Mouse (Mus musculus) WW6 (cell line): ENCODE measurements around the gene Rbfox3.

Experiments used
- DNase-seq: peaks from one replicate; pipeline ENCODE4 v3.0.0-alpha.2; 2013; ENCODE audit warnings: low read depth, low spot score

Gene Rbfox3

DNA sequence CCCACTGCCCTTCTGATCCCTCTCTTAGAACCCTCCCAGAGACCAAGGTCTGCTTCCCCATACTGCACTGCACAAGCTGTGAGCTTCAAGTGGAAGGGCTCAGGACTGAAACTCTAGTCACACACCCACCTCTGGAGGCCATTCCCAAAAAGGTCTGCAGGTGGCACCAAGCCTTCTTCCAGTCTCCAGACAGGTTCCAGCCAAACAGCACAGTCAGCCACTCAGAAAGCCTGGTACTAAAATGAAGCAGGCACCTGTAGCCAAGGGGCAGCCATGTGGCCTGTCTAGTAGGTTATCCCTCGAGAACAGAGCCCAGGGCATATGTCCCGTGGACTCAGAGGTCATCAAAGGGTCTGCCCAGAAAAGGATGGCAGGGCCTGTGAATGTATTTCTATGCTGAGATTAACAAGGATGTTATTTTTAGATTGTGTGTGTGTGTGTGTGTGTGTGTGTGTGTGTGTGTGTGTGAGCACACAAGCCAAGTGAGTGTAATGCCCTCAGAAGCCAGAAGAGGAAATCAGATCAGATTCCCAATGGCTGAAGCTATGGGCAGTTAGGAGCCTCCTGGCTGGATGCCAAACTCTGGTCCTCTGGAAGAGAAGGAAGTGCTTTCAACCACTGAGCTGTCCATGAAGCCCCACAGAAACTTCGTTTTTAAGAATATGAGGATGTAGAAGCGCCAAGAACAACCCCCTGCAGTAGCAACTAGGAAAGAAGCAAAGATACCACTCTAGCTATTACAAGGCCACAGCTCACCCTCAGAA is at the start of gene Rbfox3:
Rbfox3 (minus strand) TSS at position 291 of the 764 bp plus-strand sequence.
- DNase-seq: no peak

DNA sequence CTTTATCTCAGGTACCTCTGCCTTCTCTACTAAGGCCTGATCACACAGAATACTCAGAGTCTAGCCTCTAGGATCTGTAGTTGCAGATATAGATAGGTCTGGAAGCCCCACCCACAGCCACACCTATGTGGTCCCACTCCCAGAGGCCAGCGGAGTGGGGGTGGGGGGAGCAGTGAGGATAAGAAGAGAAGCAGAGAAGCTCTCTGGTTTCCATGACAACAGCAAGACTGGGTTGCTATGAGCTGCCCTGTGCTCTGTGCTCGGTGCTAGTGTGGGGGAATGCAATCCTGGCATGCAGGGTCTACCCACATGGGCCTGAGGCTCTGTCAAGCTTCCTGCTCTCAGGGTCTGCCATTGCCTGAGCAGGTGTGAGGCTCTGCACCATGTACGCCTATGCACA is 49.3 kb upstream of the Rbfox3 start:
- DNase-seq: no peak

DNA sequence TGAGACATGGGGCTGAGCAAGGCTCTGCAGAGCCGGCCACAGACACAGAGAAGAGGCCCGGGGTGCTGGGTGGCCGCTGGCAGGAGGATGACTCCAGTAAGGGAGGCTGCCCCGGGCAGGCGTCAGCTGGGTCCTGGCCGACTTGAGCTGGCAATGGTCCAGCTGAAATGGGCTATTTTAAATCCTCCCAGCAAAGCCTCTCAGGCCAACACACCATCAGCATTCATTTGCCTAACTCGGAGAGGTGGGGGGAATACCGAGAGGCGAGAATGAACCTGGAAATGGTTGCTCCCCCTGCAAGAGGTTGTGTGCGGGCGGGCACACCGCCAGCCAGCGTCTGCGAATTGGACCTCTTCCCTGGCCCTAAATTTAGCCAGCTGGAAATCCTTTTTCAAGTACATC is 45.7 kb upstream of the Rbfox3 start:
- DNase-seq: no peak

DNA sequence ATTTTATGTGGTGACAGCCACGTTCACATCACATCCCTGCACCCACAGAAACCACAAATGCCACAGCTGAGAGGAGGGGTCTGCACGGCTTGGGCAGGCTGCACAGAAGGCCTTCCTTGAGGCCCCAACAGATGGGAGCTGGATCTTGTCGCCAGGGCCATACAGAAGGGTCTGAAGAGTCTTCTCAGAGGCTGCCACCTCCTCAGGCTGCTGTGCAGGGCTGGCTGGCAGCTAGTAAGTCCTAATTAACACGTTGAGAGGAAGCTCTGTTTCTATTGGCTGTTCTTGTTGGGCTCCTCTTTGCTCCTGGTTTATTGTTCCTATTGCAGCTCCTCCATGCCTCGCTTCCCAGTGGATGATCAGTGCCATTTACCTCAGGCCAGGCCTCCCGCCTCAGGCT is 43.6 kb upstream of the Rbfox3 start:
- no peak for DNase-seq

DNA sequence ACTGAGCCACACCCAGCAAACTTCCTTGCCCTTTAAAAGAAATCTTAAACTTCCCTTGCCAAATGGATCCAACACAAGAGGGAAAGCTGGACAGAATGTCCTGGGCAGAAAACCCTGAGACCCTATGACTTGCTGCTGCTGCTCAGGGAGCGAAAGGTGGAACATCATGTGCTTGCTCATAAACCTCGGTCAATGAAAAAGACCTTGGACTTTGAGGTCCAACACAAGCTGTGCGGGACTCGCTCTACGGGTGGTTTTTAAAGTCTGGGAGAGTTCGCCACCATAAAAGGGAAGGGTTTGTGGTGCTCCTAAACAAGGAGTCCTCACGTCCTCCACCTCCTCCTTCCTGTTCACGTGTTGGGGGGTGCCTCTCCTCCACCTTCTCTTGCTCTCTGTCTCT is 34.5 kb upstream of the Rbfox3 start:
- no peak for DNase-seq

DNA sequence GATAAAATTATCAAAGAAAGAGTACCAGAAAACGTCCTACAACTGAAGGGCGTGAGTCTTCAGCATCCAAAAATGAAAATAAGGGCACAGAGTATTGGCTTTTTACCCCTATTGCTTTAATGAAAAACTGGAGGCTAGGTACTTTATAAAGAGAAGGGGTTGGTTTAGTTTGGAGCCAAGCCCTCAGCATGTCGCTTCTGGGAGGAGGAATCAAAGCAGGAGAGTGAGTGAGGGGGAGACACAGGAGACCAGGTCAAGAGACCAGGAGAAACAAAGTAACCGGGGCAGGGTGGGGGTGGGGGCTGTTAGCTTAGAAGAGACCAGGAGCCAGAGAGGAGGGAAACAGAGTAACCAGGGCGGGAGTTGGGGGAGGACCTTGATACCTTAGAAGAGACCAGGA is 29.9 kb upstream of the Rbfox3 start:
- DNase-seq: no peak

DNA sequence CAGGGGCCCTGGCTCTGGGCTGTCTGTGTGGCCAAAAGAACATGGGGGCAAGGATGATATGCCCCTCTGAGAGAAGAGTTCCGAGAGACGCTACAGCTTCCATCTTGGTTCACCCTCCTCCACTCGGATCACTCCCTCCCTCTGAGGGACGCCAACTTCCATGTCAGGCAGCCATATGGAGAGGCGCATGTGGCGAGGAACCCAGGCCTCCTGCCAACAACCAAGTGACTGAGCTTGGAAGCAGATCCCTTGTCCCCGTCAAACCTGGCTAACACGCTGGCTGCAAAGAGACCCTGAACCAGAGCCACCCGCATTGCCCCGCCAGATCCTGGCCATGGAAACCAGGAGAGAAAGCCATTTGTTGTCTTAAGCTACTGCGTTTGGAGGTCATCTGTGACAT is 29.1 kb upstream of the Rbfox3 start:
- DNase-seq: no peak

DNA sequence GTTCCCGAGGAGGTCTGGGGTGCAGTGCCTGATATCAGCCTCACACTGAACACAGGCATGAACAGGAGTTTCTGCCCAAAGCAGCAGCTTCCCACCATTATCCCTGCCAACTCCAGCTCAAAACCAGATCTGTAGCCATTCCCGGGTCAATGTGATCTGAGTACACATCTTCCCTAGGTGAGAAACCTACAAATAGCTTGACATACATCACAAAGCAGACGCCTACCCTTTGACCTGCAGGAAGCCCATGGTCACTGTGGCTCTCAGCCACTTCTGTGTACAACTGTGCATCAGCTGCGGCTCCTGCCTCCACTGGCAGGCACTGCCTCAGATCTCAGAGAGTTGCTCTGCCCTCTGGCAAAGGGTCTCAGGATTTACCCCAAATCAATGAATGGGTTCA is 28.3 kb upstream of the Rbfox3 start:
- DNase-seq: no peak

DNA sequence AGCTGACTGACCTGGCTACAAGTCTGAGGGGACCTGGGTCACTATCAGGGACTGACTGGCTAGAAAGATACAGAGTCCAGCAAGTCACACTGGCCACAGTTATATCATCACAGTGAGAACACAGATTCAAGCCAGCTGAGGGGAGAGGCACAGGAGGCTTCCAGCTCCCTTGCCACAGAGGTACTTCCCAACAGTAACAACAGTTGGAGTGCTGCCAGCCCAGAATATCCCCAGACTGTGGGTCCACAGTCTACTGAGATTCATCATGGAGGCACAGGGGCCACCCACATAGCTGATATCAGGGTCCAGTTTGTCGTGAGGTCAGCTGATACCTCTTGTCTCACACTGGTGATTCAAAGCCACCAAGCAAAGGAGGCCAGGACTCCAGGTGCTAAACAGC is 23.5 kb upstream of the Rbfox3 start:
- no peak for DNase-seq

DNA sequence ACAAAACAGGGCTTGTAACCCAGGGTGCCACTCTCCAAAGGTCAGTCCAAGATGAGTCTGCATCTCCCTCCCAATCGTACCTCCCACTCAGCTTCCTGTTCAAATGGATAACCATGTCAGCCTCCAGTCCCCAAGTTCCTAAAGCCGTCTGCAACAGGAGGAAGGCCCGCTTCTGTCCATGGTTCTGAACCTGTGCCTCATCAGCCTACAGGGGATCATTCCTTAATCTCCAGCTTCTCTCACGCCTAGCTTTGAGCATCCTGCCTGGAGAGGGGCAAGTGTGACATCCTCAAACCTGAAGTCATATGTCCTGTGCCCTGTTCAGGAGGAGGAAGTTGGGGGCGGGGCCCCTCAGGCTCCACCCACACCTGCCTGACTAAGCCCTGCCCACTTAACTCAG is 15.7 kb upstream of the Rbfox3 start:
- no peak for DNase-seq

DNA sequence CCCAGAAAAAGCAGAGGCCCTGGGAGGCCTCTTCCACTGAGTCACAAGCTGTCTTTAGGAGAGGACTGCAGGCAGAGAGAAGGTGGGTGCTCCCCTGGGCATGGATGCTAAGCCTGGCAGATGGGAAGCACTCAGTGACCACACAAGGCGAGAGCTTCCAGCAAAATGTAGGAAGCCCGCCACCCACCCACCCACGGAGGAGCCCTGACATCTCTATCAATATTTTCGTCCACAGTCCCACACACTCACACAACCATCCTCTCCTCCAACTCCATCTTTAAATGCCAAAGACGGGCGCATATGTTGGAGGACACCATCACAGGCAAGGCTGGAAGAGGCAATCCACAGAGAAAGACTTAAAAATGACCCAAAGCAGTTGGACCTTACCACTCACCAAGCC is 10.5 kb upstream of the Rbfox3 start:
- no peak for DNase-seq

DNA sequence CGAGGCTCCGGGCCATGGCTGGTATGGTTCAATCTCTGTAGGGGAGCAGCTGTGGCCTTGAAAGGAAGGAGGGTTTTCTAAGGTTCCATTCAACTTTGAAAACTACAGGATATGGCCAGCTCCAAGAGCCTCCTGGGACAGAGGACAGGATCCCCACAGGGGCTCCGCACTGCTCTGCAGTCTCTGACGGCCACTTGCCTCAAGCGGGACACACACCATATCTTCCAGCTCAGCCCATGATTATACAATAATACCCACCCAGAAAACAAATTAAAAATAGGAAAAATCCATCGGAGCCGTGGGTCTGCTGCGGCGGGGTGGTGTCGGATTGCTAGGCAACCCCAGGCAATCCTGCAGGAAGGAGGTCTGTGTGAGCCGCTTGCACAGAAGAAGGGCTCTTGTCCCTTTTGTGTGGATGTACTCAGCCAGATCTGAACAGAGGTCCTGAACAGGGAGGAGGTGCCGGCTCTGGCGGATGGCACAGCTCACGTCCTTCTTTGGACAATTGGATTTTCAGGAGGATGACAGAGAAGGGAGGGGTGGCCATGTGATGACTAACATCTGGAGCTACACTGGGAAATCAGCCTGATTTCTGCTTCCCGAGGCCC is 5.1 kb upstream of the Rbfox3 start:
- no peak for DNase-seq

DNA sequence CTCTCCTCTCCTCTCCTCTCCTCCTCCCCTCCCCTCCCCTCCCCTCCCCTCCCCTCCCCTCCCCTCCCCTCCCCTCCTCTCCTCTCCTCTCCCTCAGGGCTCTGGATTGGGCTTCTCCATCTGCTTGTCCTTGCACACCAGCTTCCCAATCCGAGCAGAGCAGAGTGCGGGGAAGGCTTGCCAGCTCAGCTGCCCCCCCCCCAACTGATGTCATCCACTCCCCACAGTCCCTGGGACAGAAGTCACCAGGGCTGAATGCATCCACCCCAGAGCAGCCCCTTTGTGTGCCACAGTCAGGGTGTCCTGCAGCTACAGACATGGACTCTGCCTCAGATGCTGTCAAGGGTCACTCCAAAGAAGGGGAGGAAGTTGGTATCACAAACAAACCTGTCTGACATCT is 4.5 kb upstream of the Rbfox3 start:
- DNase-seq: no peak

DNA sequence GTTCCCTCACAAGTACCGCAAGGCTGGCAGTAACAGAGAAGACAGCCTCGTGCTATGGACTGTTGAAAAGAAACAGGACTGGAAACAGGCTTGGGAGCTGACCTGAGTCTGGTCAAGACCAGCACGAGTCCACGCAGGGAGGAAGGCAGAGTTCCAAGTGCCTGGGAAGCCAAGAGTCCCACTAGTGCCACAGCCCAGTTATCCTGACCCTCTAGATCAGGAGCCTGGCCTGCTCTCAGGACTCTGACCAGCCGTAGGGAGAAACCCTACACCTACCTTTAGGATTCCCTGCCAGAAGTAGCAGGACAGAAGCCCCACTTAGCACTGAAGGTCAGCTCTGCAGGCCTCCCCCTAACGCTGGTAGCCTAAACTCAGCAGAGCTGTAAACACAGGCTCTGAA is 1.3 kb upstream of the Rbfox3 start:
- DNase-seq: no peak

DNA sequence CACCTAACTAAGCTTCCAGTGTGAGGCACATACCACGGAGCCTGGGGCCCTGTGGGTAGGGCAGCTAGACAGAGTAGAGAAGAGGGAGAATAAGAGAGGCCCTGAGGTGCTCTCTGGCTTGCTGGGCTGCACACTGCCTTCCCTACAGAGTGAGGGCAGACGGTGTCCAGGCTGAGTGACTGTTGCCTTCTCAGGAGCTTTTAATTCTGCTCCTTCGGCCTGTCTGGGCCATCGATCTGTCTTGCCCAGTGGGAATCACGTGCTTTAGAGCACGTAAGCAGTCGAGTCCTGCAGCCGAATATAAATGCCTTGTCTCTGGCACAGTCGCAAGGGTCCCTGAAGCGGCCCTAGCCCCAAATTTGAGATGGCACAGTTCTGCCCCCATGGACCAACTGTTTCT is 641 bp downstream of the Rbfox3 start:
- no peak for DNase-seq

DNA sequence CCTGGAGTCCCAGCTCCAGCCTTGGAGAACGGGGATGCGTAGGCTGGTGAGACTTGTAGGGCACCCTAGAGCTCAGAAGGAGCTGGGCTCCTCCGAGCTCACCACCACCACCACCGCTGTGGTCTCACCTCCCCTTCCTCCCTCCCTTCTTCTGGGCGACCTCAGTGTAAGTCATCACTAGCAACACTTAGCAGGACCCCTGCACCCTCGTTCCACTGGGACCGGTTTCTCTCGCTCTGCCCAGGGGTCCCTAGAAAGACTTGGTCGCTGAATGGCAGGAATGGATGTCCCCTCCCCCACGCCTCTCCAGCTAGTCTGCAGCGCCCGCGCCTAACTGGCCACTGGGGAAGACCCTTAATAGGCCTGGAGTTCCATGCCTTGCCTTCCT is 1.6 kb downstream of the Rbfox3 start:
- DNase-seq: no peak

DNA sequence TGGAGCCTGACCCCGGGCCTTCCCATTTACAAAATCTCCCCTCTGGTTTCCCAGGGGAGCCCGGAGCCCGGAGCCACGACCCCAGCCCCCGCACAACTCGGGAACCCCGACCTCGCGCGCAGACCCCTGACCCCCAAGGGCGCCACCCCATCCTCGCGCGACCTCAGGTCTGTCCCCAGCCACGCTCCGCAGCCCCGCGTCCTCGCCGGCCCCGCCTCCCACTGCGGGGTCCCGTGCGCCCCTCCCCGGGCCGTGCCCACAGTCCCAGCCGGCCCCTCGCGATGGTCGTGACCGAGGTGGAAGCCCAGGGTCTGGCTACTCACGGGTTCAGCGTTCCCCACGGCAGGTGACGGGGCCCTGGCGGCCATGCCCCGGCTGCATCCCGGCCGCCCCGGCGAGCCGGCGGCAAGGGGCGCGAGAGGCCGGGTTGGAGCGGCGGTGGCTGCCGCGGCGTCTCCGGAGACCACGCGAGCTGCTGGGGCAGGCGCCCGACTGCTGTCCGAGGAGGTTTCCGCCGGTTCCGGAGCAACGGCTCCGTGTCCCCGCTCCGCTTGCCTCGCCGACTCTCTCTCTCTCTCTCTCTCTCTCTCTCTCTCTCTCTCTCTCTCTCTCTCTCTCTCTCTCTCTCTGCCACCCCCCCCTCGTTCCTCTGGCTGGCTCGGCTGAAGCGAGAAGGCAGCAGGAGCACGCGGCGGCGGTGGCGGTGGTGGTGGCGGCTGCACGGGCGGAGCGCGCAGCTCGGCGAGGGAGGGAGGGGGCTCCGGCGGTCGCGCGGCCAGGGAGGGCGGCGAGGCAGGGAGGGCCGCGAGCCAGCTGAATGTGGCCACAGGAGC is 2.2 kb downstream of the Rbfox3 start:
- no peak for DNase-seq

DNA sequence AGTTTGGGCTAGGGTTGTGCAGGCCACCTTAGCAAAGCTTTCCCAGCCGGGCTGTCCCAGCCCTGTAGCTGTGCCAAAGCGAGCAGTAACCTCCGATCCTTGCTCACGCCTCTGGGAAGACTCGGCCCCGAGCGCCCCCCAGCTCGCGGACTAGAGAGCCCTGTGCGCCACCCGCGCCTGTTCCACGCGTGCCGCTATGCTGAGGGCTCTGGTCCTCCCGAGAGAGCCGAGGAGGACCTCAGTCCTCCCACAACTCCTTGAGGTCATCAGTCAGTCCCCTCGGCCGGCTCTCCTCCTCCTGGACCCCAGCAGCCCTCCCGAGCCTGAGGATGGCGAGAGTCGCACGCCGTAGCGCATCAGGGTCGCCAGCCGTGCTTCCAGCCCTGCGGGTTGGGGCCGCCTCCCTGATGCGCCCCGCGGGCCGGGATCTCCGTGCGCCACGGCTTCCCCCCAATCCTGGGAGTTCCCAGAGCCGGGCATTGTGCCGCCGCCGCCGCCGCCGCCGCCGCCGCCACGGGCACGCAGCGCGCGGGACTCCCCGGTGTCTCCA is 2.9 kb downstream of the Rbfox3 start:
- no peak for DNase-seq

DNA sequence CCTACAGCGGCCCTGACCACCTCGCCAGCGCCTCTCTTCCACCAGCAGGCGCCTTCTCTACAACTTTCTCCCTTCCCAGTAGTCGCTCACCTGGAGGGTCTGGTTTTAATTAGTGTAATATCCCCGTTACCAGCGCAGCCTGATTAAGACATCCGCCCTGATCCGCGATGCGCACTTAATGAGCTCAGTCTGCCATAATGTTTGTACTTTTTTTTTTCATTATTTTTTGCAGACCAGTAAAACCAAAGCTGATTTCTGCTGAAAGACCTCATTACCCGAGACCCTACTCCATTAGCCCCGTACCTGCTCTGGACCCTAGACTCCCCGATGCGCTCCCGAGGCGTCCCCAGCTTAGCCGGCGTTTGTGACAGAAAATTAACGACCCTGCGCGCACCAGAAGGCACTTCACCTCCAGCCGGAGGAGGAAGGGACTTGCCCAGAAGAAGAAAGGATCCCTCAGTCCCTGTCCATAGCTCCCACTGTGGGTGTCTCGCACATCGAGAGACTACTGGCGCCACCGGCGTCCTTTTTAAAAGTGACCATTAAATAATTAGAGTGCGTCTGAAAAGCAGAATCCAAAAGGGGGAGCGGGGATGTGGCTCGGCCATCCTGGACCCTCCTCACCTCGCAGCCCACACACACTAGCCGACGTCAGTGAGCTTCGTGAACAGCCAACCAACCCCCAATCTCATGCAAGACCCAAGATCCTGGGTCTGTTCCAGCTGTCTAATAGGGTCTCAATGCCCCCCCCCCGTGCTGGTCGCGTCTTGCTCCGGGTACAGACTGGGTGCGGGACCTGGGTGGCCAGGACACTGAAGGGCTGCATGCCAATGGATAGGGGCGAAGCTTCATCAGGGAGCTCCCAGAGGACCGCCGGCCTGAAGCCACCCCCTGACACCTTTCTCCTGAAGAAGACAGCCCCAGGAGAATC is 3.7 kb downstream of the Rbfox3 start:
- no peak for DNase-seq

DNA sequence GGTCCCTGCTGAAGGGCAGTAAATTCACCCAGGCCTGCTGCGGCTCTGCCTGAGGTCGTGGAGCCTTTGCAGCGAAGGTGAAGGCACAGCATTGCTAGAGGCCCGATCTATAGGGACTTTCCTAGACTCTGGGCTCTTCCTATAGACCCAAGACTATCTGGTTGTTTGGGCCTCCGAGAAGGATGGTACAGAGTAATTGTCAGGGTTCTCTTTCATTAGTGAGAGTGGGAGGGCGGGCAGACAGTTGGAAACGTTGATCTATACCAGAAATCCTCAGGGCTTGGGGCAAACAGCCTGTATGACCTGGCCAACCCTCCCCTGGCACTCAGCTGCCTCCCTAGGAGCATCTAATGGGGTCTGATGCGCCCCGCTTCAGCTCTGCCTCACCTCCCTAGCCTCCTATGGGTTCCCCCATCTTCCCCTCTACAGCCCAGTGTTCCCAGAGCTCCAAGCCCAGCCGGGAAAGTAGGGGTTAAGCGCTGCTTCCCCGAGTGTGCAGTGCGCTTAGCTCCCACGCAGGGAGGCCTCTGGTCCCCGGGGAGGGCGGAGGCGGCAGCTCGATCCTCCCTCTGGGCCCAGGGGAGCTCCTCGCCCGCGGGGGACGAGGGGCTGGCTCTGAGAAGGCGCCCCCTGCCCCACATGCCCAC is 4.5 kb downstream of the Rbfox3 start:
- DNase-seq: no peak
